Mouse (Mus musculus): ENCODE results near the gene Rpap1. TPM values are rescaled to one million over a fixed set of nuclear protein-coding genes. Genes with fewer than 3 reads are reported as not detected.

Rpap1 gene
- polyA plus RNA-seq, 1 experiment: 9.7 TPM

DNA sequence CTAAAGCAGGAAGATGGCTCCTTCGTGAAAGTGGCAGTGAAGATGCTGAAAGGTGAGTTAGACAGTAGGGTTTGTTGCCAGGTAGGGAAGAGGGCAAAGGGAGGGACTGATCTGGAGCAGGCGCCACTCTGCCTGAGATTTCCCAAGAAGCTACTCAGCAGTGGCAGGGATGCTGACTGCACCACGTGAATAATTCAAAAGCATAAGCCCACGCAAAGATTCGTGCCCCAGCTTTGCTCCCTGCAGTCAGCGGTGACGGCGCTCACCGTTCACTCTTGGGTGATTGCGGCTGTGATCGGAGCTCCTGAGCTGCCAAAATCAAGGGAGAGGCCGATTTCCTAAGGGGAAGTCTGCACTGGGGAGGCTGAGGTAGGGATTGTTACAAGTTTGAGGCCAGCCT lies 23.6 kb upstream of the Rpap1 start:
- no peak overlapping the region for H3K27ac ChIP-seq (ENCODE audit: insufficient read depth, low read depth, low read length)
- no peak overlapping the region for H3K4me3 ChIP-seq (ENCODE audit: insufficient read depth, low read length)
- H3K4me1 ChIP-seq (ENCODE audit: control insufficient read depth, insufficient read depth, low read length): no peaks in the 10 kb centered on the region
- TF ChIP-seq POLR2A (IDR thresholded peaks at IDR 0.05; ENCODE audit: borderline replicate concordance, low read depth, low read length) (no peak), CTCF (IDR thresholded peaks at IDR 0.05; ENCODE audit: low read depth, low read length) (no peak)

DNA sequence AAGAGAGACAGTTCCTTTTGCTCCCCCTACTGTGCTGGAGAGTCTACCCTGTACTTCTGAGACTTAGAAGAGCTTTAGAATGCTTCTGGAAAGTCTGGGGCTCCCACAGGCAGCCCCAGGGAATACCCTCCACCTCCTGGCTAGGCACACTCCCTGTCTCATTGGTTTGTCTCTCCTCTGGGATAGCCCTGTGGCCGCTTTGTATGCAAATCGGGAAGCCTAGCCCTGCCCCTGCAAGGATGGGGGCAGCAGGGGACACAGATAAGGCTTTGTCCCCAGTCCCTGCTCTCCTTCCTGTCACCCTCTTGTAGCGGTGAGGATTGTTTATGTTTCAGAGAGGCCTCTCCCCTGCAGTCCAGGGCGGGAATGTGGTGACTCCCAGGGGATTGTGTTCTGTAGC lies 21.5 kb upstream of the Rpap1 start:
- H3K4me1 ChIP-seq (ENCODE audit: control insufficient read depth, insufficient read depth, low read length): no peaks in the 10 kb centered on the region
- no peak overlapping the region for H3K4me3 ChIP-seq (ENCODE audit: insufficient read depth, low read length)
- H3K27ac ChIP-seq (ENCODE audit: insufficient read depth, low read depth, low read length): no peak overlapping the region
- TF ChIP-seq CTCF (IDR thresholded peaks at IDR 0.05; ENCODE audit: low read depth, low read length): no peak

DNA sequence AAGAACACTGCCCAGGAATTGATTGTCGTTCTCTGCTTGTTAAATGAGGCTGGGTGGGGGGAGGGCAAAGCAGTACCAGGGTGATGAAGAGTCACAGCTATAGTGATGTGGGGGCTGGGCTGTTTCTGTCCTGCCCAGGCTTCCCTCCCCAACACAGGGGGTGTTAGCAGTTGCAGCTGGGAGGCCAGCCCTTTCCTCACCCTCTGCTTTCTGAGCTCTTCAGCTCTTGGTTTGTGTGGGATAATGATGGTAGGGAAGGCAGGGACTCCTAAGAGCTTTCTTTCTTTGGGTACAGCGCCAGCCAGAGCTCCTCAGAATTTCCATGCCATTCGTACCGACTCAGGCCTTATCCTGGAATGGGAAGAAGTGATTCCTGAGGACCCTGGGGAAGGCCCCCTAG lies 21.1 kb upstream of the Rpap1 start:
- H3K4me3 ChIP-seq (ENCODE audit: insufficient read depth, low read length): no peak overlapping the region
- no peak for TF ChIP-seq CTCF (IDR thresholded peaks at IDR 0.05; ENCODE audit: low read depth, low read length)
- TF ChIP-seq POLR2A (IDR thresholded peaks at IDR 0.05; ENCODE audit: borderline replicate concordance, low read depth, low read length): no peak
- H3K4me1 ChIP-seq (ENCODE audit: control insufficient read depth, insufficient read depth, low read length): no peaks in the 10 kb centered on the region
- no peak overlapping the region for H3K27ac ChIP-seq (ENCODE audit: insufficient read depth, low read depth, low read length)

DNA sequence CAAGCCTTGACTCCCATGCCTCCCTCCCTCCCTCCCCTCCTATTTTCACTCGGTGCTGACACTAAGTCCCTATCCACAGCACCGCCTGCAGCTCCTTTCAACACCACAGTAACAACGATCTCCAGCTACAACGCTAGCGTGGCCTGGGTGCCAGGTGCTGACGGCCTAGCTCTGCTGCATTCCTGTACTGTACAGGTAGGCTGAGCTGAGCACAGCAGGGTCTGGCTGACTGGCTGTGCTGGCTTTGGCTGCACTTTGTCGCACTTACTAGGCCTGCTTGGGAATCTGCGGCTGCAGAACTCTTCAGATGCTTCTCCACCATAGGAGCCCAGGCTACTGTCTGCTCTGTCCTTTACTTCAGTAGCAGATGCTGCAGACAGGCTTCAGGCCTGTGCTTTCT lies 18.2 kb upstream of the Rpap1 start:
- H3K4me1 ChIP-seq (ENCODE audit: control insufficient read depth, insufficient read depth, low read length): no peaks in the 10 kb centered on the region
- TF ChIP-seq CTCF (IDR thresholded peaks at IDR 0.05; ENCODE audit: low read depth, low read length): no peak
- TF ChIP-seq POLR2A (IDR thresholded peaks at IDR 0.05; ENCODE audit: borderline replicate concordance, low read depth, low read length): no peak
- H3K4me3 ChIP-seq (ENCODE audit: insufficient read depth, low read length): no peak overlapping the region
- H3K27ac ChIP-seq (ENCODE audit: insufficient read depth, low read depth, low read length): no peak overlapping the region

DNA sequence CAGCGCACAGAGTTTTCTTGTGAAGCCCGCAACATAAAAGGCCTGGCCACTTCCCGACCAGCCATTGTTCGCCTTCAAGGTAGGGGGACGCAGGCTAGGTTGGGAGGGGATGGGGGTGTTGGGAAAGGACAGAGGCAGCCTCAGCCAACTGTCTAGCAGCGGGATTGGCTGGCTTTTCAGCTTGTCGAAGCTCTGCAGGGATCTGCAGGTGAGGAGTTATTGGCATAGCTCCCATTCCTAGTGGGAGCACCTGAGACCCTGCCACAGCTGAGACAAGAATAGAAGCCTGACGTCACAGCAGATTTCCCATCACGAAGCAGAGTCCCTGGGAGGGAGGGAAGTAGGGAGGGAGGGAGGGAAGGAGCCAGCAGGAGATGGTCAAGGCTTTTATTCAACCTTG lies 17.4 kb upstream of the Rpap1 start:
- no peak for TF ChIP-seq POLR2A (IDR thresholded peaks at IDR 0.05; ENCODE audit: borderline replicate concordance, low read depth, low read length)
- TF ChIP-seq CTCF (IDR thresholded peaks at IDR 0.05; ENCODE audit: low read depth, low read length): no peak
- Histone ChIP-seq H3K4me1 (ENCODE audit: control insufficient read depth, insufficient read depth, low read length) (0 out of 2 replicates have a peak, but pooled peaks cover 3% of the 10 kb centered on the region), H3K4me3 (ENCODE audit: insufficient read depth, low read length) (no peak overlapping the region), H3K27ac (ENCODE audit: insufficient read depth, low read depth, low read length) (no peak overlapping the region)

DNA sequence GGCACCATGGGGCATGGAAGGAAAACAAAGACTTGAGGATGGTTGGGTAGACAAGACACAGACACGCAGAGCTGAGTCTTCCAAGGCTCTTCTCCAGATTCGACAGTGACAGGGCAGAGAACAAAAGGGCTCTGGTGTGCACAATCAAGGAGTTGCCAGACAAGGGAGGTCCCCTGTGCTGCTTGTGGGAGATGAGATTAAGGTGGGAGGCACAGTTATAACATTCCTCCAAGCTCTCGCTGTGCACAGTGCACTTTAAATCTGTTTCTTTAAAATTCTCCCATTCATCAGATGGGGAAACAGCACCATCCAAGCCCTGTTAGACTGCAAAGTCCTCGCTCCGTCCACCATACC lies 16.9 kb upstream of the Rpap1 start:
- H3K4me3 ChIP-seq (ENCODE audit: insufficient read depth, low read length): no peak overlapping the region
- H3K4me1 ChIP-seq (ENCODE audit: control insufficient read depth, insufficient read depth, low read length): 0 out of 2 replicates have a peak, but pooled peaks cover 3% of the 10 kb centered on the region
- no peak for TF ChIP-seq CTCF (IDR thresholded peaks at IDR 0.05; ENCODE audit: low read depth, low read length)
- no peak for TF ChIP-seq POLR2A (IDR thresholded peaks at IDR 0.05; ENCODE audit: borderline replicate concordance, low read depth, low read length)
- no peak overlapping the region for H3K27ac ChIP-seq (ENCODE audit: insufficient read depth, low read depth, low read length)

DNA sequence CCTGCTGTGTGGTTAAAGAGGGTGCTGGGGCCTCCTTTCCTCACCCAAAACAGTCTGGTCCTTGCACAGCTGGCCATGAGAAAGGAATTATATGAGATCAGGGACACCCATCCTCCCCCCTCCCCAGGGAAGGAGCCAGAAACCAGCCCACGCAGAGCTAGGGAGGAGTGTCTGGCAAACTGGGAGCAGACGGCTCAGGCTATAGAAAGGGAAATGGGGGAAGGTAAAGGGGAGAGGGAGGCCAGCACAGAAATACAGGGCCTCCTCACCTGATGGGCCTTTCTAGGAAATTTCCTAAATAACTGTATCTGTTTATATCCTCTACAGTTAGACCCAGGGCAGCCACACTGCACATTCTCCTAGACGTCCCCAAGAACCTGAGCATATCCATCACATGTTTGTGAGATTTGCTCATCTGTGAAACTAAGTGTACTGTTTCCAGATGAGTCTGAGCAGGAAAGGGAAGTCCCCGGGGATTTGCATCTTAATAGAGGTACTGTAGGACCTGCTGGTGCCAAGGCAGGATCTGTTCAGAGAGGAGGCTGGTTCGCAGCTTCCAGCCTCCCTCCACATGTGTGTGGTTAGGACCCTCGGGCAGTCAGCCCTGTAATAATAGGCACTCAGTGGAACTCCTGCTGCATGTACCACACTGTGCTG lies 16.4 kb upstream of the Rpap1 start:
- Histone ChIP-seq H3K27ac (ENCODE audit: insufficient read depth, low read depth, low read length) (no peak overlapping the region), H3K4me3 (ENCODE audit: insufficient read depth, low read length) (no peak overlapping the region), H3K4me1 (ENCODE audit: control insufficient read depth, insufficient read depth, low read length) (0 out of 2 replicates have a peak, but pooled peaks cover 3% of the 10 kb centered on the region)
- no peak for TF ChIP-seq CTCF (IDR thresholded peaks at IDR 0.05; ENCODE audit: low read depth, low read length)
- no peak for TF ChIP-seq POLR2A (IDR thresholded peaks at IDR 0.05; ENCODE audit: borderline replicate concordance, low read depth, low read length)

DNA sequence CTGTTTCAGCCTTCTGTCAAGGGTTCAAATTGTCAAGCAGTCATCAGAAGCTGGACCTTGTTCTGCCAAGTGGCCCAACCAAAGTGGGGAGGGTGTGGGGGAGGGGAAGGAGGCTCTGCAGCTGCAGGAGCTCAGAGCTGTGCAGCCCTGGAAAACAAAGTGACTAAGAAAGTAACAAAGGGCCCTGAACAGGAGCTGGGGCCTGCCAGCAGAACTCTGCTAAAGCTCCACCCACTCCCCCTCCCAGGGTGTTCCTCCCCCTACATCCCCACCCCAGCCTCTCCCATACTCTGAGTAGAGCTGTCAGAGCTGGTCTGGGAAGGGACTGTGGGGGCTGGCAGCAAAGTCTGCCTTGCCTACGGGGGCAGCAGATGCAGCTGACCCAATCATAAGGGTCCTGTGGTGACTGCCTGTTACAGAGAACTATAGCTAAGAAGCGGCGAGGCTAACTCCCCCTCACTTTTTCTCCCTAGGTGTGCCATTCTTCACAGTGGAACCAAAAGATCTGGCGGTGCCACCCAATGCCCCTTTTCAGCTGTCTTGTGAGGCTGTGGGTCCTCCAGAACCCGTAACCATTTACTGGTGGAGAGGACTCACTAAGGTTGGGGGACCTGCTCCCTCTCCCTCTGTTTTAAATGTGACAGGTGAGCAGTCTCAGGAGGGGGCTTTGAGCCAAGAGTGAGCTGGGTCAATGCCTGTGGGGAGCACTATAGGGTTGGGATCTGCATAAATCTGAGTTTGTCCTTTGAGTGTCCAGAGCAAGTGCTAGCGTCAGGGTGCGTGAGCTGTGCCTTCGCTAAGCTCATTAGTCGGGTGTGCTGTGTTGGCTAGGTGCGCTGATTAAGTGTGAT lies 15.7 kb upstream of the Rpap1 start:
- no peak overlapping the region for H3K27ac ChIP-seq (ENCODE audit: insufficient read depth, low read depth, low read length)
- TF ChIP-seq CTCF (IDR thresholded peaks at IDR 0.05; ENCODE audit: low read depth, low read length) (no peak), POLR2A (IDR thresholded peaks at IDR 0.05; ENCODE audit: borderline replicate concordance, low read depth, low read length) (no peak)
- no peak overlapping the region for H3K4me3 ChIP-seq (ENCODE audit: insufficient read depth, low read length)
- H3K4me1 ChIP-seq (ENCODE audit: control insufficient read depth, insufficient read depth, low read length): 0 out of 2 replicates have a peak, but pooled peaks cover 3% of the 10 kb centered on the region

DNA sequence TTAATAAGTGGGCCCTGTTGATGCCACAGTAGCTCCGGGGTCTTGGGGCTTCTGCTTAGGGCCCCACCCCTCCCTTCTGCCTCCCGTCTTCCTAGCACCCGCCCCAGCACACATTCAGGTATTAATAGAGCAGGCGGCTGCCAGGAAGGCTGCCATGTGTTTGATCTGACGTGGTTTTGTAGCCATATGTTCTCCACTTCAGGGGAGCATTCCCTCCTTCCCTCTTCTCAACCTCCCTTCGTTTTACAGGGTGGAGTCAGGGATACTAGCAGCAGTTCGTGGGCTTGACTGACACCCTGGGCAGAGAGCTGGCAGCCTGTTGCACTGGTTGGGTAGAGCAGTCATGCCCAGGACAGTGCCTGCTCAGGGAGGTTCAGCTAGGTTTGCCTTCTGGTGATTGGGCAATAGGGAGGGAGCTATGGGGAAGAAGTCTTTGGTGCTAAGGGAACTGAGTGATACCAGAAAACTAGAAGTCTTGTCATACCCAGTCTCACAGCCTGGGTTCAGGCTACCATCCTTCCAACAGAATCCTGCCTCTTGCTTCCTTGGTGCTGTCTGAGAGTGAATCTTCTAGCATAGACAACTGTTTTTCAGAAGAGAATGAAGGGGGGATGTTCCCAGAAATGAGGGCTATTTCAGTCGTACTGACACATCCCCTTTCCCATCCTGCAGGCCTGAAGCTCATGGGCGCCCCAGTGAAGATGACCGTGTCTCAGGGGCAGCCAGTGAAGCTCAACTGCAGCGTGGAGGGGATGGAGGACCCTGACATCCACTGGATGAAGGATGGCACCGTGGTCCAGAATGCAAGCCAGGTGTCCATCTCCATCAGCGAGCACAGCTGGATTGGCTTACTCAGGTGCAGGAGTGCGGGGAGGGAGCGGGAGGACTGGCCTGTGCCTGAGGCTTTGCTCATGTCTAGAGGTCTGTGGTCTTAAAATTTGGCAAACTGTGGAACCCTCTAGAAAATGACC lies 13.8 kb upstream of the Rpap1 start:
- H3K27ac ChIP-seq (ENCODE audit: insufficient read depth, low read depth, low read length): no peak overlapping the region
- no peak overlapping the region for H3K4me3 ChIP-seq (ENCODE audit: insufficient read depth, low read length)
- 0 out of 2 replicates have a peak, but pooled peaks cover 3% of the 10 kb centered on the region for H3K4me1 ChIP-seq (ENCODE audit: control insufficient read depth, insufficient read depth, low read length)
- no peak for TF ChIP-seq CTCF (IDR thresholded peaks at IDR 0.05; ENCODE audit: low read depth, low read length)
- no peak for TF ChIP-seq POLR2A (IDR thresholded peaks at IDR 0.05; ENCODE audit: borderline replicate concordance, low read depth, low read length)
